Mouse (Mus musculus): ENCODE measurements around the gene Hsd11b1.

GRCm38 (mm10) chr1:193298141-193298765 is 34.4 kb upstream of the Hsd11b1 start:
- no peak for TF ChIP-seq CTCF (IDR thresholded peaks at IDR 0.05)
- no peak for TF ChIP-seq POLR2A (IDR thresholded peaks at IDR 0.05; ENCODE audit: insufficient read depth, low read depth, low read length)
- TF ChIP-seq EP300 (IDR thresholded peaks at IDR 0.05; ENCODE audit: insufficient read depth, low read depth, low read length), result no peak

All from heart, adult 2 months (tissue).